Mouse (Mus musculus) urinary bladder, postnatal 36 days (tissue): ENCODE measurements at regions not wholly inside any gene's neighbourhood (a gene's known extent, or its start where the extent isn't known, plus 50 kb on each side); places are given as distances from the start of the nearest gene placed in this dataset.

Source experiments
- DNase-seq, 2 experiments: peaks; one replicate each; pipeline ENCODE4 v3.0.0; 2022; ENCODE audit warnings: low spot score in 2 of 2, mixed read lengths in 1 of 2

DNA sequence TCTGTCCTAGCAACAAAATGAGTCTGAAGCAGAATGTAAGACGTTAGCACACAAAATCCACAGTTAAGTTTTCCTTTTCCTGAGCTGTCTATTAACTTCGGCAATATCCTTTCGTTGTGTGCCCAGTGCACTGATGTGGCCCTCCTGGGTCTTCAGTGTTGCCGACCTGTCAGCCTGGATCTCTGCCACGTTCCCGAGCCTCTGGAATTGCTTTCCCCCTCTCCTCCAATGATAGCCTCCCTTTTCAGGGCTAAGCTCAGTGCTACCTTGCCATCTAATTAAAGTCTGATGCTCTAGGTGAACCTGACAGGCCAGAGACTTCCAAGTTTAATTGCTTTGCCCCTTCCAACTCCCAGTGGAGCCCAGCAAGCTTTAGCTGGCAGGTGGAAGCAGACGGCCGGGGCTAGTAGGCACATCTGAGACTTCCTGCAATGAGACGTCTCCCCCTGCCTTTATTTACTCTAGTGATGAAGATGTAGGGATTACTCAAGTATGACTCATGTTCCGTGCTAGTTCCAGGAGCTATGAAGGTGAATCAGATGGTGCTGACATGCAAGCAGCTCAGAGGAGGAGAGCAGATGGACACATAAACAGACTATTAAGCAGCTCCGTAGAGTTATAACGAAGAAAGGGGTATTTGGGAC lies 894.3 kb upstream of the Car8 start:
- DNase-seq = no peak

DNA sequence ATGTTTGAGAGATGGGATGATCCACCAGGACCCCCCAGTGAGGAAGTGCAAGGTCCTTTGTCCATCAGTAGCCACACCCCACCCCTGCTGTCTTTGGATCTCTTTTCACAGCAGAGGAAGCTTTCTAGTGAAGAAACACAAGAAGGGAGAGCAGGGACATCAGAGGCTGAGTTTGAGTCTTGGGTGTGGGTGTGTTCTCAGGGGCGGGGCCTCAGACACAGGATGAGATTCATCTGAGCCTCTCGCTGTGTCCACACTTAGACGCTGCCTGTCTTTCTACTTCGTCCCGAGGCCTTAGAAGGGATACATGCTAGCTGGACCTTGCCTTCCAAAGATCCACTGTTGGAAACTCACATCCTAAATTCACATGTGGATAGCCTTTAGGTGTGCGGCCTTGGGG lies 893.5 kb upstream of the Car8 start:
- DNase-seq = no peak

DNA sequence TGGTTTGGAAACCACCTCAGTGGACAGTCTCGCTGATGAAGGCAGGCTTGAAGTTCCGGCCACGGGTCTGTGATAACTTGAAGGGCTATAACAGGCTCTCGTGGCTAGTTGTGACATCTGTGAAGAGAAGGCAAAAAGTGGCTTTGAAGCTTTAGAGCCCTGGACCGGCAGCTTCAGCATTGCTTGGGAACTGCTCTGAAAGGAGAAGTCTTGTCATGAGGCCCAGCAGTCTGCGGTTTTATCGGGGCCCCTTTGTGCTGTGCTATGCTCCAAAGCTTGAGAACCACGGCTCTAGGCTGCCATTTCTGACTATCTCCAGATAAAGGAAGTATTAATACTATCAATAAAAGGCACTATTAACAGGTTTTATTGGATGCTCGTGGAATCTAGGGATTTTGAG lies 892.8 kb upstream of the Car8 start:
- DNase-seq = no peak

DNA sequence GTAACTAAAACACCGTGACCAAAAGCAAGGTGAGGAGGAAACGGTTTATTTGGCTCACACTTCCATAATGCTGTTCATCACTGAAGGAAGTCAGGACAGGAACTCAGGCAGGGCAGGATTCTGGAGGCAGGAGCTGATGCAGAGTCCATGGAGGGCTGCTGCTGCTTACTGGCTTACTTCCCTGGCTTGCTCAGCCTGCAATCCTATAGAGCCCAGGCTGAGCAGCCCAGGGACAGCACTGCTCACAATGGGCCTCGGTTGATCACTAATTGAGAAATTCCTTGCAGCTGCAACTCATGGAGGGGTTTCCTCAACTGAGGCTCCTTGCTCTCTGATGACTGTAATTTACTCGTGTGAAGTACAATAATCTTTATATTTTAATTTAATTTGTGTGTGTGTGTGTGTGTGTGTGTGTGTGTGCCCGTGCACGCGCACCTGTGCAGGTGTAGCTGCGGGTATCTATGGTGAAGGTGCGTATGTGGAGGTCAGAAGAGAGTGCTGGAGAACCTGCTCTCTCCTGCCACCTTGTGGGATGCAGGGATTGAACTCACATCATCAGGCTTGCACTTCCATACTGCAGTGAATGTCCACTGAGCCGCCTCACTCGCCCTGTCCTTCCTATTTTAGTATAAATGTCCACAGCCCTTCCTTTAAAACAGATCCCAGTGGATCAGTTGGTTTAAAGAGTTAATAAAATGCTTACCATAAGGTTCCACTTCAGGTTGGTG lies 886.6 kb upstream of the Car8 start:
- no peak for DNase-seq

DNA sequence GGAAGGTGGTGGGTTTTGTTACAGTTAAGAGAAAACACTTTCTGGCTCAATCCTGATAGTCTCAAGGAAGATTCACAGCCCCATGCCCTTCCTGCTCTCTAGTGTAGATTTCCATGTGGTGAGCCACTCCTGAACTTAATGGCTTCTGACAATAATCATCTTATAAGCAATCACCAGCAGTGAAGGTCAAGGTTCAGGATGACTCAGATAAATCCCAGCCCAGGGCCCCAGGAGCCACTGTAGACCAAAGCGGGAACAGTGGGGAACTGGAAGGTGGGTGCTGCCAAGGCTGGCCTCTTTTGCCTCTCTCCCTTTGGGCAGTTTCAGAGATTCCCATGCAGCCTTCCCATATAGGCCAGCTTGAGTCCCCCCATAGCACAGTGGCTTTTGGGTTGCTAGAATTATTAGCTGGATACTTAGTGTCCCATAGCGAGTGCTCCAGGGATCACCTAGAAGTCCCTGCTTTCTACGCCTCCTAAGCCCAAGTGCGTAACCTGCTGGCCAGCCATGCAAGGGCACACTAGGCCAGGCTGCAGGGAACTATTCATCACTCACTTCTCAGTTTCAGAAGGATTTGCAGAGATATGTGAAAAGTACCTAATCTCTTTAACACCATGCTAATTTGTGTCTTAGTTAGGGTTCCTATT lies 885.9 kb upstream of the Car8 start:
- DNase-seq = no peak

DNA sequence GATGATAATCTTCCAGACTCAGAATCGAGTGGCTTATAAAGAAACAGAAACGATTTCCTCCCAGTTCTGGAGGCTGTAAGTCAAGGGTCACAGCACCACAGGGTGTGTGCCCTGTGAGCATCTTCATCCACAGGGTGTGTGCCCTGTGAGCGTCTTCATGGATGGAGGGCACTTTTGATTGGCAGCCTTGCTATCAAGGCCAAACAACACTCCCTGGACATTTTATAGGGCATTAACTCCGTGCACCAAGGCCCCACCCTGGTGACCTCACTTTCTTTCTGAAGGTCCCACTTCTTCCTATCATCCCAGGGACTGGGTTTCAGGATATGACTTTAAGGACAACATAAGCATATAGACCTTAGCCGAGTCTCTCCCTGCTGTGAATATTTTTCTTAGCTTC lies 885.3 kb upstream of the Car8 start:
- DNase-seq = no peak

DNA sequence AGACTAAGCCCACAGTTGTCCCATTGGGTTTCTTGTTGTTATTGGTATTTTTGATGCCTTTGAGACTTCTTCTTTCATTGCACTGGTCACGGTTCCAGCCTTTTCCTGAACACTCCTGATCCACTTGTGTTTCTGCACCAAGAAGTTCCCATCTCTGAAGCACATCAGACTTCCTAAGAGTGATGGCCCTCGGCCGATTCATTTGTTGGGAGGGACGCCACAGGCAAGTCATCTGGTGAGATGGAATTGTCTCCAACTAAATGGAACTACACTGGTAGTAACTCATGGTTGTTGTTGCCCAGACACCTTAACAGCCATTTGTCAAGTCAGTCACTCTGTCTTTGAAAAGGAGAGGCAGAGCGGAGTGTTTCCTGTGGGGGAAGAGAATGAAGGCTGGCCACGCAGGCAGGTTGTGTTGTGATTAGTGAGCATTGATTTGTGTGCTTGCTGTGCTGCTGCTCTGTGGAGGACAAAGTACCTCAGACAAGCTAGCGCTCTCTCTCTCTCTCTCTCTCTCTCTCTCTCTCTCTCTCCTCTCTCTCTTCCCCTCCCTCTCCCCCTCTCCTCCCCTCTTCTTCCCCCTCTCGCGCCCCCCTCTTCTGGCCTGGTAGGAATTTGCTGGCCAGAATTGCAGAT lies 884.7 kb upstream of the Car8 start:
- DNase-seq = no peak

DNA sequence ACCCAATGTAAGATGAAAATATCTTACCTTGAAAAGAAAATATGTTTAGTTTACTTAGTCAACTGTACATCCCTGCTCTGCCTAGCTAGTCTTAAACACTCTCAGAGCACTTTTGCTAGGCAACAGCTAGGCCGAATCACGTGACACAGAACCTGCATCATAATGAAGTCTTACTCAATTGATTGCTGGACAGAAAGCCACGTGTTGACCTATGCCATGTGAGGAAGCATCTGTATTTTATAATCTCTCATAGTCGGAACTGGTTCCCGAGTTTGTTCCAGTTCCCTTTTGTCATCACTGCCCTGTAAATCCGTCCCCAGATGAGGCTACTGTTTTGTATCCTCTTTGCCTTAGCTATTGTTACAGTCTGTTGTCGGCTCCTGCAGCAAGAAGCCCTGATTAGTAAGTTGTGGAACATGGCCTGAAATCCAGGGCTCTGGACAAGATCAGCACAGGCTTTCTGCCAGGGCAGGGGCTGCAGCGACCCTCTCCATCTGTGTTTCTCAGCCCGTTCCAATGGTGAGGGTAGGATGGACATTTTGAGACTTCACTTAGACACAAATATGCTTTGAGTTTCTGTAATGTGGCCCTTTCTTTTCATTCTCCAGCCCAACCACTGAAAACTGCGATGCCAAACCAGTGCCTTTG lies 883.9 kb upstream of the Car8 start:
- DNase-seq = no peak

DNA sequence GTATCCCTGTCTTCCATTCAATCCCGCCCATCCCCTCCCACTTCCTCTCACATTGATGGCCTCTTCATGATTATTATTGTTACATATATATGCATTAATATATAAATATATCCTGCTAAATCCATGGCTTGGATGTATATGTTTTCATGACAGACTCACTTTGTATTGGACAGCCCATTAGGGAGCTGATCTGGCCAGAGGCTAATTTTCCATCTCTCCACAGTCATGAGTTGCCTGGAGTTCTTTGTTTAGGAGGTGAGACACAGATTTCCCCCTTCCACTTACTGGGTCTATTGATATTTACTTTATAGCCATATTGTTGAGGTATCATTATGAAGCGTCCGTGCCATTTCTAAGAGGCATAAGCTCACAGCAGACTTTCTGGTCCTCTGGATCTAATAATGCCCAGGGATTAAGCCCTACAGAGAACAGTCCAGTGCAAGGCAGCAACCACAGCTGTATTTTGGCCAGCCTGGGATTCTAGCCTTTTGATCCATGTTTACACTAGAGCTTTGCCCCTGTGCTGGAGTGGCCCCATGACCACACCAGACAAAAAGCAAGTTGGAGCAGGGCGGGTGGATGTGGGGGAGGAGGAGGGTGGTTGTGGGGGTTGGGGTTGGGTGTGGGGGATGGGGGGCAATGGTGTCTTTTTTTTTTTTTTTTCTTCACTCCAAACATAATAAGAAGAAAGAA lies 878.3 kb upstream of the Car8 start:
- no peak for DNase-seq

DNA sequence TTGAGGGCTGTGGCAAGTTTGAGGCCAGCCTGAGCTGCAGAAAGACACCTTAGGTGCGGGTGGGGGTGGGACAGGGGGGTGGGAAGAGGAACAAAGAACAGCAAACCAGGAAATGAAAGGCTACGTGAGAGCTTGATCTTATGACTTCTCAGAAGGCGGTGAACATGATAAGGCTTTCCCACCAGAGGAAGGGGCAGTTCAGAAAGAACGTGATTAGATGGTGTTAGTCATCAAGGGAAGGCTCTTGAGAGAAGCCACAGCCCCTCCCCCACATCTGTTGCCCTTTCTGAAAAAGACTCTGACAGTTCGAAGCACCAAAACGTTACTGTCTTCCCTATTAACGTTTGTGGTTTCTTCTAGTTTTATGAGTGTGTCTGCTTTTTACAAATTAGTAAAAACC lies 877.0 kb upstream of the Car8 start:
- no peak for DNase-seq

DNA sequence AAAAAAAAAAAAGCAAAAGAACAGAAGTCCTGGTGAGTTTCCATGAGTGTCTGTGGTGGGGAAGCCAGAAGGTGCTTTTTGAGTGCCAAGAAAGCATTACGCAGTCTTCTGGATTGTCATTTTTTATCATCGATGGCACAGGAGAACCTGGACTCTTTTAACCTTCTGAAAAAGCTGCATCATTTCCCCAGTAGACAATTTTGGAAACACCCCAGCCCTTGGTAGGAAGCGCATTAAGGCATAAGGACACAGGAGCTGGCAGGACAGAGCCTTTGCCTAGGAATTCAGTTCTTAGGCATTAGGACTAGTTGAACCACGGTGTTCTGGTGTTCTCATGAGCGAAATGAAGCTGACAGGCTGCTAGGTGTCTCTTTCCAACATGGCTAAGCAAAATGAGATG lies 875.1 kb upstream of the Car8 start:
- DNase-seq = no peak

DNA sequence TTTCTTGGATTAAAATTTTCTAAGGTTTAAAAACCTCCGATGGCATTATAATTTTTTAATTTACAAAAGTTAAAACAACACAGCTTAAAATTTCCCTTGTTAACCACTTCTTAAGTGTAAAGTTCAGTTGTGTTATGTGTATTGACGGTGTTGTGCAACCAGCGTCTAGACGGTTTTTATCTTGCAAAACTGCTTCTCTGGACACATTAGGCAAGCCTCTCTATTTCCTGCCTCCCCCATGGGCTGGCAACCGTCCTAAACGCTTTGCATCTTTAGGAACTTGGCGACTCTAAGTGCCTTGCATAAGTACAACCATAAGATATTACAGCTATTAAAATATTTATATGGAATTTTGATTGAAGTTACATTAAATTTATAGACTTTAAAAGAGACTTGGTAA lies 871.5 kb upstream of the Car8 start:
- DNase-seq = peak in 1 of 2 experiments; percentile 53

DNA sequence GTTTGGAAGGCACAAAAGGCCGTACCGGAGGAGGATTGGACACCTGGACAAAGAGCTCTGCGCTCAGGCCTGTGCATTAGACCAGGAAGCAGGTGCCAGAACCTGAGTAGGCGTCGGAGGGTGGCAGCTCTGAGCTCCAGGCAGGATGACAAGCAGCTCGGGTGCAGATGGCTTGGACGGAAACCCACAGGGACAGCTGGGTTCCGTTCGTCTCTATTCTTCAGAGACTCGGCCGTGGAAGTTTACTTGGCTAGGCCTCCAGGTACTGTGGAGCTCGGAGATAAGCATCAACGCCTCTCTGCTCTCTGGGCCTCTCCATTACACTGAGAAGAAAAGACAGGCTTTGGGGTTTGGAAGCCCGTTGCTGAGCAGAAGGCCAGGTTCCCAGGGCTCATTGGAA lies 868.5 kb upstream of the Car8 start:
- no peak for DNase-seq

DNA sequence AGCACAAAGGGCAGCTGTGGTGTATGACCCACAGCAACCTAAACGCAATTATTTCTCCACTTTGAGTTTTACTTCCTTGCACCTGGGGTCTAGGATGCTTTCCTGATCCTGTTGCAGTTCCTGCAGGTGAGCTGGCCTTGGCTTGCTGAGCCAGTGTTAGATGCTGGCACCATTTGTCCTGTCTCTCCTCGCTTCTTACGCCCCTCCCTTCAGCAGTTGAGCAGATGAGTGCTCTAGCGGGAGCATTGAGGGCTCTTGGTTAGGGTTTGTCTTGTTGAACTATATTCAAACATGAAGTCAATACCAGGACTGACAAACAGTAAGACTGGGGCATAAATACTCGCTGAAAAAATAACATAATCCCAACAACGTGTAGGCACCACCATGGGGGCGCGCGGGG lies 867.9 kb upstream of the Car8 start:
- no peak for DNase-seq

DNA sequence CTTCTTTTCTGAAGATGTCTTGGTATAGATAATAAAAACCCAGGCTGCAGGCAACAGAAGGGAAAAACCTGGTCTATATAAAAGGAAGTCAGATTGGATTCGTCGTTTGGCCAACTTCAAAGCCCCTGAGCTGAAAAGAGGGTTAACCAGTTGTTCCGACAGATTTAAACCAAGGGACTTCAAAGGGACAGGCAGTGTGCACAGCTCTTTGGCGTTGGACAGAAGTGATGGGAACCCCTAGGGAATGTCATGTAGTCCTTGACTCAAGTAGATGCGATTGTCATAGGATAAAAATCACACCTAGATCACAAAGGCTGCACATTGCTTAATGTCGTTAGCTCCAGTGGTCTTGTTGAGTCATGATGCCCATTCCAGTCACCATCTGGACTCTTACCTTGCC lies 865.8 kb upstream of the Car8 start:
- DNase-seq = no peak

DNA sequence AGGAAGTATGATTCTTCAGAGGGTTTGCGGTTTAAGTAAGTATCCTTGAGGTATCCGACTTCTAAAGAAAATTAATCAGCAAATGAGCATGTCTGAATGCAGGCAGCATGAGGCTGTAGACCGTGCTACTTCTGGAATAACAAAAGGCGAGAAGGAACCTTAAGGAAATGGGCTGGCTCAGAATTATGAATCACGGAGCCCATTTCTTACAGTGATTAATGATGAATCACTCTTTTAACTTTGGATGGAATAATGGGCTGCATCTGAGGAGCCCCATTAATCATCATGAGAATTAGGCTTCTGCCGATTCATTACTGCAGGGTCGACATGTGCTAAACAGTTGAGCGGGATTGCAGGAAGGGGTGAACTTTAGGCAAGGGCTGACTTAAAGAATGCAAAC lies 865.1 kb upstream of the Car8 start:
- DNase-seq = no peak

DNA sequence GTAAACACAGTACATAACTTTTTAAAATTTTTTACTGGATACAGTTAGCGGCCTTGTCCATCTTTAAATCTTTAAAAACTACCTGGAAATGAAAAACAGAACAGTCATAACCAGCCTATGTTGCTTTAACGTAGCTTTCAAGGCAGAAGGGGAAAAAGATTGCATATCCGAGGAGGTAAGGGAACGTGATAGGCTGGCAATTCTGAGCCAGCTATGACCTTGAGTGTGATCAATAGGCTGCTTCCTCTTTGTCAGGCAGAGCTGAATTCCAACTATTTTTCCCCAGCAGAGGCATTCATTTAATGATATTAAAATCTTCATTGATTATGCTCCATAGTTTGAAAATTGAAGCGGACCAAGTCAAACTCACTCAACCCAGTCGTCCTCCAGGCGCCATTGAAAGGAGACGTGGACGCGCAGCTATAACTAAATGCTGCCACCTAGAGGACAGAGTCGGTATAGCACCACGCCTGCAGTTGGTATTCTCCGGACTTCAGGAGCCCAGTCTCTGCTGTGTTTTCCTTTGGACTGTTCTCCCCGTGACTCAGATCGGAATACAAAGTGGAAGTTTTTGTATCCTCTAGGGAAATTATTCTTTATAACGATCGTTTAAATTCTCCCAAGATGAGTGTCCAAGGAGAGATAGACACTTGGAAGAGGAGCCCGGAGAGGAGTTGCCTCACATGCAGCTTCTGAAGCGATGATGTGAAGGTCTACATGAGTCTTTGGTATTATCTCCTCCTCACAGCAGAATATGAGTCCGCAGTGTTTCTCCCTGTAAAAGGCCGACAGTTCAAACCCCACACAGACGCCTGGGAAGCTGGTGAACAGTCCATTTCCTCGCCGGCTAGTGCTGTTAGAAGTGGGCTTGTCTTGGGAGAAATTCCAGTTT lies 858.2 kb upstream of the Car8 start:
- DNase-seq = peak; percentile 76 to 78

DNA sequence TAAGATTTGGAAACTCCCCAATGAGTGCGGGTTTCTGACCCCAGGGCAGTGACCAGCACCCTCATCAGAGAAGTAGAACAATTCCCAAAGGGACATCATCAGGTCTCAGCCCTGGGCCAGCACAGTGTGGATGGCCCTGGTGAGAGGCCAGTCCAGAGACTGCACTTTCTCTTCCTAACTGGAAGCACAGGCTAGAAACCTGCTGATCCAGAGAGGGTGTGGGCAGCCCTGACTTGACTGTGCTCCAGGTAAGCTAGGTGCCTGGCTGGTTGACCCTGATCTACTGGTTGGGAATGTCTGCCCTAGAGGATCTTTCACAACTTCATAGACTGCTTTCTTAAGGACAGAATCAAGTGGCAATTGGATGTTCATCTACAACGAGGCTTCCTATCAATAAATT lies 857.4 kb upstream of the Car8 start:
- DNase-seq = no peak

DNA sequence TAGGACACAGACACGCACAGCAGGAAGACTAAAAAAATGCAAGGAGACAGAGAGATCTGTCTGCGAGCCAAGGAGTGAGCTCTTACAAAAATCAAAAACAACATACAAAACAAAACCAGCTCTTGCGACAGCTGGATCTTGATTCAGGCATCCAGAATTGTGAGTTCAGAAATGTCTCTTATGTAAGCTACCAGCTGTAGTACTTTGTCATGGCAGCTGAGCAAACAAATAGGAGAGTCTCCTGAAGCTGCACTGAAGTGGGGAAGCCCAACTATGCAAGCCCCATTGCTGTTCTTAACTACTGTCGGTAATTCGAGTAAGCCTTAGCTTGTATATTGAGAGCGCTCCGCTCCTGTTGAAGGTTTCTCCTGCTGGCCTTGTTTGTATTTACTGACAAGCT lies 856.8 kb upstream of the Car8 start:
- no peak for DNase-seq

DNA sequence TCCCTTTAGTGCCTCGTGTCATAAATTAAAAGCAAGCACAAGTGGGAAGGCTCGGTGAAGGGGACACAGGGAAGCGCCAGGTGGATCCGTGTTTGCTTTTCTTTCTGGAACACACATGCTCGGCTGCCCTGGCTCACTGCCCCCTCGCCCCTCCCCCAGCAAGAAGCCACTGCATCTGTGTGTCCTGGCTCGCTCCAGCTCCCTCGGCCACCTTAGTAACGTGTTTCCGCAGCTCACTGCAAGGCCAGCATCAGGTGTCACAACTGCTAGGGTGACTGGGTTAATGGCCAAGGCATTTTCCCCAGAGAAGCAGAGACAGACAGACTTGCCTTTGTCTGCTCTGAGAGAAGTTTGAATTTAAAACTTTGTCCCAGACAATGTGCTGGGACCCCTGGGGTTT lies 855.7 kb upstream of the Car8 start:
- DNase-seq = no peak

DNA sequence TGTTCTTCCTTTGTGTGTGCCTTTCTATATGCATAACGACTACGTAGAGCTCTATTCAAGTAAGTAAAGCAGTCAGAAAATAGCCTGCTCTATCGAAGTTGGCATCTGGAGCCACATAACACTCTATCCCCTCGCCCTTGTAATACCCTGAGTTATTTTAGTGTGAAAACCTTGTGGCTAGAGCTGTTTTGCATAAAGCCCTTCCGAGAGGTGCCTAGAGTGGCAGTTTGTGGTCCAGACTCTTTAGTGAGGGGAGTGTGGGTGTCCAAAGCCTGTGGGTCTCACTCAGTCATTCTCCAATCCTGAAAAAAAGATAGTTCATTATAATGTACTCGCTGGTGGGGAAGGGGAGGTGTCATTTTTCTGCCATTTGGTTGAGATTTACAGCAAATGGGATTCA lies 855.2 kb upstream of the Car8 start:
- DNase-seq = no peak
